Mouse (Mus musculus) CH12.LX (cell line): ENCODE measurements around the gene Triml2. TPM values are rescaled to one million over a fixed set of nuclear protein-coding genes. Genes with fewer than 3 reads are reported as not detected.

Experiments used
- DNase-seq: peaks from one replicate; pipeline ENCODE4 v3.0.0-alpha.2; 2013; ENCODE audit errors: extremely low read depth
- H3K27ac ChIP-seq: 2 replicates; pipeline ENCODE4 v1.5.1; 2012; ENCODE audit warnings: low read depth, mild to moderate bottlenecking, control low read depth, moderate library complexity; ENCODE audit not compliant: insufficient read depth
- H3K27me3 ChIP-seq: replicated peaks from 2 replicates; pipeline ENCODE3; 2012; ENCODE audit warnings: inconsistent platforms
- H3K36me3 ChIP-seq, 2 experiments: replicated peaks in 1 of 2; 2 replicates each; pipeline versions ENCODE3 to v1.6.1; 2012; ENCODE audit warnings: inconsistent platforms in 1 of 2, low read length in 1 of 2, mild to moderate bottlenecking in 1 of 2, mixed read lengths in 1 of 2, moderate library complexity in 1 of 2; ENCODE audit not compliant: control insufficient read depth in 1 of 2, insufficient read depth in 1 of 2
- H3K4me1 ChIP-seq, 2 experiments: 2 replicates each; pipeline ENCODE4 v1.6.1; 2012; ENCODE audit warnings: inconsistent platforms in 1 of 2, moderate library complexity in 1 of 2; ENCODE audit not compliant: insufficient read depth in 2 of 2, control insufficient read depth in 1 of 2
- H3K4me2 ChIP-seq: 2 replicates; pipeline ENCODE4 v1.6.1; 2012; ENCODE audit warnings: low read depth, mild to moderate bottlenecking, control low read depth; ENCODE audit not compliant: poor library complexity, insufficient read depth, severe bottlenecking
- H3K4me3 ChIP-seq, 3 experiments: fragments of 150-350 bp in 1 of 3; sonication (generic) in 1 of 3; replicated peaks in 1 of 3; 2 replicates each; pipeline versions ENCODE3 to v1.5.1; 2011 to 2012; ENCODE audit warnings: low read depth in 2 of 3, low read length in 2 of 3, mild to moderate bottlenecking in 2 of 3, moderate library complexity in 2 of 3, control low read depth in 1 of 3, improper control_type of control experiment in 1 of 3, inconsistent platforms in 1 of 3, mixed read lengths in 1 of 3; ENCODE audit not compliant: poor library complexity in 1 of 3
- H3K79me2 ChIP-seq: replicated peaks from 2 replicates; pipeline ENCODE4 v1.6.1; 2012; ENCODE audit warnings: mild to moderate bottlenecking, moderate library complexity; ENCODE audit not compliant: control insufficient read depth, poor library complexity, insufficient read depth, severe bottlenecking; ENCODE audit errors: extremely low read depth
- H3K9ac ChIP-seq: 2 replicates; pipeline ENCODE4 v1.6.1; 2012; ENCODE audit warnings: low read depth, mild to moderate bottlenecking, control low read depth, moderate library complexity; ENCODE audit not compliant: insufficient read depth
- H3K9me3 ChIP-seq: replicated peaks from 2 replicates; pipeline ENCODE3; 2012; ENCODE audit warnings: low read length, inconsistent platforms, mixed read lengths
- BHLHE40 ChIP-seq: IDR thresholded peaks from 2 replicates; pipeline ENCODE4 v1.6.1; 2011; ENCODE audit warnings: mild to moderate bottlenecking, low read depth, low read length, improper control_type of control experiment
- CHD1 ChIP-seq: IDR thresholded peaks from 2 replicates; pipeline ENCODE4 v1.6.1; 2012; ENCODE audit warnings: low read depth, low read length, improper control_type of control experiment, inconsistent platforms
- E2F4 ChIP-seq: IDR thresholded peaks from 2 replicates; pipeline ENCODE4 v1.6.1; 2011; ENCODE audit warnings: low read depth, low read length, improper control_type of control experiment; ENCODE audit not compliant: insufficient replicate concordance
- EP300 ChIP-seq: IDR thresholded peaks from 2 replicates; pipeline ENCODE4 v1.6.1; 2011; ENCODE audit warnings: low read length, improper control_type of control experiment
- ETS1 ChIP-seq: conservative IDR thresholded peaks from 2 replicates; pipeline ENCODE4 v1.6.1; 2012; ENCODE audit warnings: low read depth, mild to moderate bottlenecking, inconsistent platforms, low read length, improper control_type of control experiment, moderate library complexity
- HCFC1 ChIP-seq: IDR thresholded peaks from 2 replicates; pipeline ENCODE4 v1.6.1; 2012; ENCODE audit warnings: low read depth, mild to moderate bottlenecking, inconsistent platforms, low read length, improper control_type of control experiment
- MAX ChIP-seq: IDR thresholded peaks from 2 replicates; pipeline ENCODE4 v1.6.1; 2011; ENCODE audit warnings: low read length, improper control_type of control experiment
- MYC ChIP-seq: IDR thresholded peaks from 2 replicates; pipeline ENCODE4 v1.6.1; 2011; ENCODE audit warnings: low read depth, mild to moderate bottlenecking, improper control_type of control experiment, low read length
- NELFE ChIP-seq: IDR thresholded peaks from 2 replicates; pipeline ENCODE4 v1.6.1; 2011; ENCODE audit warnings: low read depth, low read length, improper control_type of control experiment
- PAX5 ChIP-seq: IDR thresholded peaks from 2 replicates; pipeline ENCODE4 v1.6.1; 2012; ENCODE audit warnings: low read length, inconsistent platforms, mixed read lengths
- POLR2A ChIP-seq: IDR thresholded peaks from 2 replicates; pipeline ENCODE4 v1.6.1; 2011; ENCODE audit warnings: low read depth, mild to moderate bottlenecking, improper control_type of control experiment, low read length
- RAD21 ChIP-seq: IDR thresholded peaks from 2 replicates; pipeline ENCODE4 v1.6.1; 2011; ENCODE audit warnings: low read depth, mild to moderate bottlenecking, low read length, improper control_type of control experiment, moderate library complexity
- RCOR1 ChIP-seq: conservative IDR thresholded peaks from 2 replicates; pipeline ENCODE4 v1.6.1; 2012; ENCODE audit warnings: low read depth, mild to moderate bottlenecking, inconsistent platforms, low read length, improper control_type of control experiment
- SMC3 ChIP-seq: IDR thresholded peaks from 2 replicates; pipeline ENCODE4 v1.6.1; 2011; ENCODE audit warnings: low read depth, low read length, improper control_type of control experiment
- TCF12 ChIP-seq: IDR thresholded peaks from 2 replicates; pipeline ENCODE4 v1.6.1; 2014; ENCODE audit warnings: low read depth, mild to moderate bottlenecking, inconsistent platforms, low read length, improper control_type of control experiment
- UBTF ChIP-seq: IDR thresholded peaks from 2 replicates; pipeline ENCODE4 v1.6.1; 2012; ENCODE audit warnings: low read depth, mild to moderate bottlenecking, inconsistent platforms, low read length, improper control_type of control experiment, moderate library complexity
- USF1 ChIP-seq: IDR thresholded peaks from 2 replicates; pipeline ENCODE4 v1.6.1; 2014; ENCODE audit warnings: low read depth, mild to moderate bottlenecking, inconsistent platforms, low read length, improper control_type of control experiment
- ZC3H11A ChIP-seq: IDR thresholded peaks from 2 replicates; pipeline ENCODE4 v1.6.1; 2012; ENCODE audit warnings: low read depth, mild to moderate bottlenecking, inconsistent platforms, low read length, improper control_type of control experiment
- ZMIZ1 ChIP-seq: IDR thresholded peaks from 2 replicates; pipeline ENCODE4 v1.6.1; 2012; ENCODE audit warnings: low read depth, mild to moderate bottlenecking, inconsistent platforms, low read length, improper control_type of control experiment
- dilution Hi-C: fragments of 300-500 bp; cut with MboI; formaldehyde crosslinking; loops from 2 replicates; pipeline ENCODE4 v1.14.3; 2020; ENCODE audit warnings: low sequenced_read_pairs; ENCODE audit not compliant: extremely low pct_unique_long_range_greater_than_20kb, extremely low pct_ligation_motif_present
- in situ Hi-C: fragments of 300-500 bp; cut with MboI; formaldehyde crosslinking; loops from 3 replicates; pipeline ENCODE4 v1.14.3; 2019; ENCODE audit warnings: low sequenced_read_pairs, low pct_ligation_motif_present, low pct_unique_long_range_greater_than_20kb, mixed read lengths
- polyA plus RNA-seq: library from polyadenylated mRNA; unstranded; fragments of >175 nt; gene quantifications from 2 replicates; pipeline ENCODE4 v1.2.1, GENCODE M21; 2012; ENCODE audit warnings: low read depth; ENCODE audit not compliant: insufficient read length
- total RNA-seq, 2 experiments: library from RNA; depleted of rRNA; stranded (reverse); fragments of 300-350 nt in 1 of 2; fragments of >200 nt in 1 of 2; gene quantifications; 2 replicates each; pipeline ENCODE4 v1.2.3; 2012 to 2014

The Triml2 gene
- total RNA-seq (2012; rRNA removed) (not detected in 2 replicates), total RNA-seq (2014; rRNA removed) (not detected in 2 replicates), polyA plus RNA-seq (not detected in 2 replicates)

DNA sequence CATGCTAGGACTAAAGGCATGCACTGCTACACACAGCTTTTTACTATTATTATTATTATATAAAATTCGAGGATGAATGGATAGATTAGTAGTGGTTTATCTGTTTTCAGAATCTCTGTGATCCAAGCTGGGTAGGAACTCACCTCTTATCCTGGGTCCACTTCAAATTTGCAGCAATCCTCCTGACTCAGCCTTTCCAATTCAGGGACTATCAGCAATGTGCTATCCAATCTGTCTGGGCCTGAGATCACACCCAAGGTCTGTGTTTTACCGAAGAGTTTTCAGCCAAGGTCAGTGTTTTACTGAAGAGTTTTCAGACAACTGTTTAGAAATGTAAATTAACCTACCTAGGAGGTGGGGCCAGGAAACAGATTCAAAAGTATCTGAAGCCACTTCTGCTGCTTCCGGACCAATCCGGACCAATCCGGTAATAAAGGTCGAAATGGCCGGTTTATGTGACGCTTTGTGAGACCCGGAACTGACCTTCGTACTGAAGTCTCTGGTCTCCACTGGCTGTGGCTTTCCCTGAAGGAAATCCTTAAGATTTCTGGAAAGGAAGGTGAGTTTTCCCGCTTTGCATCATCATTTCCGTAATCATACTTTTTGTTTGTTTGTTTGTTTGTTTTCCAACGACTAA lies at the start of gene Triml2:
Gene Triml2 (plus strand): TSS at position 488 of the 637 bp plus-strand sequence.
- no peak within 1 kb of the TSS for H3K4me2 ChIP-seq
- no peak within 1 kb of the TSS for H3K9ac ChIP-seq
- TF ChIP-seq EP300: no peak
- no peak for TF ChIP-seq UBTF
- no peak for TF ChIP-seq RCOR1
- no peak for TF ChIP-seq POLR2A
- no peak for TF ChIP-seq NELFE
- TF ChIP-seq CHD1: no peak
- TF ChIP-seq RAD21: no peak
- no peak for TF ChIP-seq MAX
- TF ChIP-seq PAX5: no peak
- TF ChIP-seq TCF12: no peak
- no peak for TF ChIP-seq ETS1
- no peak for TF ChIP-seq BHLHE40
- TF ChIP-seq ZC3H11A: no peak
- no peaks in the 10 kb centered on the region for H3K36me3 ChIP-seq
- H3K27me3 ChIP-seq: no peaks in the 10 kb centered on the region
- no peaks in the 10 kb centered on the region for H3K4me1 ChIP-seq
- H3K27ac ChIP-seq: no peak within 1 kb of the TSS
- dilution Hi-C loops: no loop called here
- H3K79me2 ChIP-seq: no peaks in the 10 kb centered on the region
- in situ Hi-C loops: no loop called here
- no peak within 1 kb of the TSS for H3K4me3 ChIP-seq
- peaks cover 50% of the 10 kb centered on the region for H3K9me3 ChIP-seq
- no peak for DNase-seq

- dilution Hi-C loops: no loop called here
- no peak within 1 kb of the TSS for H3K9ac ChIP-seq
These were observed 39.0 kb upstream of the Triml2 start, which contains the start of gene Triml1 for GRCm38 (mm10) chr8:43141386-43141785. Triml1 (minus strand) TSS chr8:43141486.

More at GRCm38 (mm10) chr8:43141386-43141785, 39.0 kb upstream of the Triml2 start, which contains the start of gene Triml1:
- Histone ChIP-seq H3K4me3 (no peak within 1 kb of the TSS), H3K36me3 (no peaks in the 10 kb centered on the region), H3K27ac (no peak within 1 kb of the TSS), H3K9me3 (peaks cover 53% of the 10 kb centered on the region), H3K27me3 (no peaks in the 10 kb centered on the region), H3K4me1 (no peaks in the 10 kb centered on the region), H3K79me2 (no peaks in the 10 kb centered on the region), H3K4me2 (no peak within 1 kb of the TSS)
- in situ Hi-C loops: no loop called here
- DNase-seq: no peak
- TF ChIP-seq UBTF: no peak
- no peak for TF ChIP-seq USF1
- no peak for TF ChIP-seq ZMIZ1
- TF ChIP-seq E2F4: no peak
- no peak for TF ChIP-seq HCFC1
- TF ChIP-seq SMC3: no peak
- no peak for TF ChIP-seq MYC
